Mouse (Mus musculus) spleen, adult 12 weeks (tissue): ENCODE data around the gene Slc7a6os.
A peak's percentile ranks its signal among the peaks of the same experiment; 100 is the strongest.
"Not testable (repeated sequence)": the region's sequence is repeated elsewhere in the genome, so short reads cannot be mapped to it uniquely, and the experiment has no call there.

Experiments used
- DNase-seq: peaks from one replicate; pipeline ENCODE4 v3.0.0; 2022; ENCODE audit warnings: low spot score

Gene Slc7a6os

GRCm38 (mm10) chr8:106210821-106211345, at the start of gene Slc7a6os, which contains the start of gene Prmt7:
Gene Slc7a6os (minus strand): TSS chr8:106210935.
Gene Prmt7 (plus strand): TSS chr8:106210936.
- peak; percentile 92 for DNase-seq

DNA sequence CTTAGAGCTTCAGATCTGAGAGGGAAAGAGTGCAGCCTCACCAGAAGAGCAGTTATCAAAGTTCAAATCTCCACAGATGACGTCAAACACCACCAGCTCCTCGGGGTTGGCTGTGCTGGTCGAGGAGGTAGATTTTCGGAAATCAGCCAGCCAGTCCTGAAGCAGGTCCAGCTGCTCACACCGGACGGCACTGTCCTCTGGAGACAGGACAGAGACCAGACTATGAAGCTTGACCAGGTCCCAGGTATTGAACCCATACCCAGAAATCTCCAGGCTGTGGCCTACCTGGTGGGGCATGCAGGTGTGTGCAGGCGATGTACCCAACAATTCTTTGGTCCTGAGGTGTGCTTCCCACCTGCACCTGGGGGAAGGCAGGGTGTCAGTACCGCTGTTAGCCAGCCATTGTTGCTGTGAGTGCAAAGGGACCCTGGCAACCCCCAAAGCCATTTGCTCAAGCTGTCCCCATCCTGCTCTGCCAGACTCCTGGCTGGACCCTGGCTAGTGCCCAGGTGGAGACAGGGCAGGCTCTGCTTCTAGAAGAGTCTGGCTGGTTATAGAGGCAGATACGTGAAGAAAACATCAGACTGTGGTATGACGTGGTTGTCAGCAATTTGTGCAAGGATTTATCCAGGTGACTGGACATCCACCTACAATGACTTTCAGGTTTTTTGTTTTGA, 49.0 kb upstream of the Slc7a6os start:
- no peak for DNase-seq

- DNase-seq = no peak
Measured at GRCm38 (mm10) chr8:106258169-106258568, 47.4 kb upstream of the Slc7a6os start.

- no peak for DNase-seq
Measured at GRCm38 (mm10) chr8:106250186-106250585, 39.5 kb upstream of the Slc7a6os start.

- DNase-seq = no peak
Measured at GRCm38 (mm10) chr8:106237106-106237505, 26.4 kb upstream of the Slc7a6os start.

GRCm38 (mm10) chr8:106234567-106235261, 24.0 kb upstream of the Slc7a6os start:
- no peak for DNase-seq

DNA sequence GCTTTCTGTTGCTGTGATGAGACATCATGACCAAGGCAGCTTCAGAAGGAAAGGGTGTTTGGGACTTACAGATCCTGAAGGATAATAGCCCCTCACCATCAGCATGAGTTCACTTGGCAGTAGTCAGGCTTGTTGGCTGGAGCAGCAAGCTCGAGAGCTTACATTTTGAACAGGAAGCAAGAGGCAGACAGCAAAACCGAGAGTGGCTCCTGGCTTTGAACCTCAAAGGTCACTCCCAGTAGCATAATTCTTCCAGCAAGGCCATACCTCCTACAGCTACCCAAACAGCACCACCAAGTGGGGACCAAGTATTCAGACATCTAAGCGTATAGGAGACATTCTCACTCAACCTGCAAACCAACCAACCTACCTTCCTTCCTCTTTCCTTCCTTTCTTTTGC, 22.0 kb upstream of the Slc7a6os start:
- DNase-seq = no peak

GRCm38 (mm10) chr8:106231536-106231935, 20.8 kb upstream of the Slc7a6os start:
- no peak for DNase-seq

DNA sequence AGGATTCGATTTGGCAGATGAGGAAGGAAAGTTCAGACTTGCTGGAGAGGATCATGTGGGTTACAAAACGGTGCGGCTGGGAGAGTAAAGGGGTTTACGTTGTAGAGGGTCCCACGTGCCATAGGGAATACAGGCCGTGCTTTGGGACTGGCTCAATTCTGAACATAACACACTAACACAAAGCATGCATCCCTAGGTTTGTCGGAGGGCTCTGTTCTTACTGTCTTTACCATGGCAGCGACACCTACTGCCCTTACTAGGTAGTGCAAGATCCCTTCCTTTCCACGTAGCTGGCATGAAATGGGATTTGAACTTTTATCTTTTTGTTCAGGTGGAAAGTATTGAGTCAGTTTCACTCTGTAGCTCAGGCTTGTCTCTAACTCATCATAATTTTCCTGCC, 15.9 kb upstream of the Slc7a6os start:
- DNase-seq = peak; percentile 20

DNA sequence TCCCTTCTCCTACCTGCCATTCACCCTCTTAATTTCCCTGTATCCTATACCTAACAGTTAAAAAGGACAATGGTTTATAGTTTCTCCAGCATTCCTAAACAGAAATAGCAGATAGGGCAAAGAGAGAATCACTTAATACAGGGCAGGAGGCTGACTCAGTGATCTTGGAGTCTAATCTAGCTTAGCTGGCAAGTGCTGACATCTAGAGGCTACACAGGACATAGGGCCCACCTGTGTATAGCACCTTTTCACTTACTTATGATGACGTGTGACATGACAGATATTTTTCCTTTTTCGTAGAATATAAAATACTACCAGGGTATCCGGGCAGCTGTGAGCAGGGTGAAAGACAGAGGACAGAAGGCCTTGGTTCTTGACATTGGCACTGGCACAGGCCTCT, 8.9 kb upstream of the Slc7a6os start:
- no peak for DNase-seq

- DNase-seq = no peak
Measured at GRCm38 (mm10) chr8:106213959-106214358, 3.2 kb upstream of the Slc7a6os start.

GRCm38 (mm10) chr8:106211421-106211820, 686 bp upstream of the Slc7a6os start:
- no peak for DNase-seq

DNA sequence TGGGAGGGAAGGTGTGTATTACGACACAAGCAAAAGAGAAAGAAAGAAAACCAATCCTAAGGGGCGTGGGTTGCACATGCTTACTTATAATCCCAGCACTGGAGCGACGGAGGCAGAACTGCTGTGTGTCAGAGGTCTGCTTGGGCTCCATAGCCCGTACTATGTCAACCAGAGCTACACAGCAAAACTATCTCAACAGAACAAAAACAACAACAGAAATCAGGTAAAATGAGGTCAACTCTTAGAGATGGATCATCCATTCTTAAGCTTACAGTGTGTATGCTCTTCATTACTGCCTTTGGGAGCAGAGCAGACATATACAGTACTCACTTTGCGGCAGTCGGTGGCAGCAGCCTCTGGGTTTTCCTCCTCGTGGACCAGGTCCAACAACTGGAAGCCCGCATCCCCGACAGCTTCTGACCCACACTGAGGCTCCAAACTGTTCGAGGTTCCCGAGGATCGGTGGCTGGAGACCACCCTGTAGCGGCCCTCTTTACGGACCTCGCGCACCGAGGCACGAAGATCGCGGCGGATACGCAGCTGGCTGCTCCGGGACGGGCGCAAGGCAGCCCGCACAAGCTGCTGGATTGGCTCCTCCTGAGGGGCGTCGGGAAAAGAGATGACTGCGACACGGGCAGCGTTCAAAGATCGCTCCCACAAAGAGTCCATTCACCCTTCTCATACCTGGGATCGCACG, 552 bp downstream of the Slc7a6os start:
- DNase-seq = peak; percentile 2

DNA sequence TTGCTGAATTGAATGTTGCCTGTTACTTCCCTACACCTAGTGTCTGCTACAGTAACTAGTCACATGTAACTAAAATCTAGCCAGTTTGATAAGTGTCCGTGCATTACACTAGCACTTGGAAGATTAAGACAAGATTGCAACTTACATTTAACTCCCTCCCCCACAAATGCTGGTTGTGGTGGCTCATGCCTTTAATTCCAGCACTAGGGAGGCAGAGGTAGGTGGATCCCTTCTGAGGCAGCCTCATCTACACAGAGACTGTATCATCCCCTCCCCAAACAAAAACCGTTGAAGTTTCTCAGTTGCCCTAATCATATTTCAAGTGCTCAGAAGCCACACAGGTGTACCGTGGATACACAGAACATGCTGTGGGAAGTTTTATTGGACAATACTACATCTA, 11.1 kb downstream of the Slc7a6os start:
- not testable (repeated sequence) for DNase-seq

DNA sequence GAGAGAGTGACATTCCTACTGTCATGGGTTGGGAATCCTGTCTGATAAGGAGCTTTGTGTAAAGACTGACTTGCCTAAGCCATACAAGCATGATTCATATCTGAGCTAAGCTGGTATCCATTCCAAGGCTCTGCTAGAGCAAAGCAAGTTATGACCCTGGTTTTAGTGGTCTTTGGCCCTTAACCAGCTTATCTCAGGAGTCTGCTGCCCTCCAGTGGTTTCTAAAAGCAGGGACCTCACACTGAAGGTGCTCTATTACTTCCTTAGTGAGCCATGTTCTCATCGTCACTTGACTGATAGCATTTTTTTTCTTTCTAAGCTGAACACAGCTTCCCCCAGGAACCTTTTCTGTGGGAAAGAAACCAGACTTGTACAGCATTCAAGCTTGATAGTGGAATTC, 12.0 kb downstream of the Slc7a6os start:
- no peak for DNase-seq

GRCm38 (mm10) chr8:106194062-106194461, 16.7 kb downstream of the Slc7a6os start:
- DNase-seq = no peak

DNA sequence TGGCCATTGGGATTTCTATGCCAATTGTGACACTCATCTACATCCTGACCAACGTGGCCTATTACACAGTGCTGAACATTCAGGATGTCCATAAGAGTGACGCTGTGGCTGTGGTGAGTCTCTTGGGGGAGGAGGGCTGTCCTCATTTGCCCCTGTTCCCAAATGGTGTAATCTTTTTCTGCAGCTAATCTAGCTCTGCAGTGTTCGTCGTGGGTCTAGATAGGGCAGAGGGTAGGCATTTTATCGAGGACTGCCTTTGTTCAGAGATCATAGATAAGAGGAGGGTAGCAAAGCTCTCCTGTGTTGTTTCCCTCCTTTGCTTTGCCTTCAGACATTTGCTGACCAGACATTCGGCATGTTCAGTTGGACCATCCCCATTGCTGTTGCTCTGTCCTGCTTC, 17.6 kb downstream of the Slc7a6os start:
- DNase-seq = no peak

GRCm38 (mm10) chr8:106191639-106192038, 19.1 kb downstream of the Slc7a6os start:
- DNase-seq = no peak

- no peak for DNase-seq
Measured at GRCm38 (mm10) chr8:106189162-106189561, 21.6 kb downstream of the Slc7a6os start.

DNA sequence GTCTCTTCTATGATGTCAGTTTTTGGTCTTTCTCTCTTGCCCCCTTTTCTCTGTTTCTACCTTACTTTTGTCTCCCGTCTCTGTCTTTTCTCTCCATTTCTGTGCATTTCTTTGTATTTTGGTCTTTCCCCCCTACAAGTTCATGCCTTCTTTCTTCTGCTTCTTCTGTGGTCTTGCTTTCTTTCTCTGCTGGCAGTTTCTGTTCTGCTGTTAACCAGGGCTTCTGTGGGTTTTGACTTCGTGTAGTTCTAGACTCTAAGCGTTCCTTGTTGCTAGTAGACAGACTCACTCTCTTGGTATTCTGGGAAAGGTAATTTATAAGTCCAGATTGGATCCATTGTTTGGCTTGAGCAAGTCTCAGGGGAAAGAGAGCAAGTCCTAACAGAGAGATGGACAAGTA, 24.3 kb downstream of the Slc7a6os start:
- DNase-seq = no peak

GRCm38 (mm10) chr8:106185628-106186270, 25.0 kb downstream of the Slc7a6os start:
- DNase-seq = no peak

GRCm38 (mm10) chr8:106178428-106178827, 32.3 kb downstream of the Slc7a6os start:
- no peak for DNase-seq
